Mouse (Mus musculus) hindbrain, embryonic 14.5 days (tissue): ENCODE data around the gene Cenpj. TPM values are rescaled to one million over a fixed set of nuclear protein-coding genes. Genes with fewer than 3 reads are reported as not detected.
A peak's percentile ranks its signal among the peaks of the same experiment; 100 is the strongest.

Experiments
- ATAC-seq: fragments of 200-750 bp; cut with Nextera tagmentation; 2 replicates; pipeline ENCODE4 v1.8.0; 2017; ENCODE audit warnings: moderate number of reproducible peaks, mild to moderate bottlenecking, moderate TSS enrichment, moderate library complexity; ENCODE audit not compliant: low FRiP score
- DNase-seq: peaks from one replicate; pipeline ENCODE4 v3.0.0-alpha.2; 2015; ENCODE audit warnings: low spot score
- H3K27ac ChIP-seq: fragments of 300-500 bp; sonication (generic); 2 replicates; pipeline ENCODE4 v1.5.1; 2014; ENCODE audit warnings: mild to moderate bottlenecking, moderate library complexity
- H3K27me3 ChIP-seq: fragments of 300-500 bp; sonication (generic); 2 replicates; pipeline ENCODE4 v1.6.1; 2014; ENCODE audit warnings: mild to moderate bottlenecking, low read length, mixed read lengths; ENCODE audit not compliant: control insufficient read depth, insufficient read depth
- H3K36me3 ChIP-seq: fragments of 300-500 bp; sonication (generic); replicated peaks from 2 replicates; pipeline ENCODE4 v1.6.1; 2014; ENCODE audit not compliant: control insufficient read depth, insufficient read depth
- H3K4me1 ChIP-seq: fragments of 300-500 bp; sonication (generic); replicated peaks from 2 replicates; pipeline ENCODE4 v1.6.1; 2014; ENCODE audit warnings: antibody characterized with exemption, low read length, mixed read lengths; ENCODE audit not compliant: control insufficient read depth, insufficient read depth
- H3K4me2 ChIP-seq: fragments of 300-500 bp; sonication (generic); replicated peaks from 2 replicates; pipeline ENCODE4 v1.6.1; 2014; ENCODE audit warnings: mild to moderate bottlenecking, moderate library complexity
- H3K4me3 ChIP-seq: fragments of 300-500 bp; sonication (generic); replicated peaks from 2 replicates; pipeline ENCODE4 v1.5.1; 2014; ENCODE audit warnings: mild to moderate bottlenecking, low read length
- H3K9ac ChIP-seq: fragments of 300-500 bp; sonication (generic); 2 replicates; pipeline ENCODE4 v1.6.1; 2014
- H3K9me3 ChIP-seq: fragments of 300-500 bp; sonication (generic); 2 replicates; pipeline ENCODE4 v1.6.1; 2016; ENCODE audit warnings: low read length; ENCODE audit not compliant: control insufficient read depth
- WGBS: fragments of 180-500 bp; shearing (Covaris S2); extraction: QIAGEN DNeasy Blood & Tissue Kit; methylation state at CpG from one replicate; pipeline ENCODE4 v1.1.7; 2014; 5-methylcytosine and 5-hydroxymethylcytosine counted together
- polyA plus RNA-seq: library from polyadenylated mRNA; unstranded; fragments of >200 nt; fragmentation: Nextera tagmentation; extraction: Ambion mirVana; gene quantifications from 2 replicates; pipeline ENCODE4 v1.2.1, GENCODE M21; 2014

The Cenpj gene
- polyA plus RNA-seq, 1 experiment from 2014 or later, result 5.4 TPM

- 90% methylated on average over 6 of the region's 6 CpGs for WGBS
- no peaks in the 10 kb centered on the region for H3K27me3 ChIP-seq
- ATAC-seq, result no peak
- no peaks in the 10 kb centered on the region for H3K4me1 ChIP-seq
- DNase-seq, result no peak
- no peak overlapping the region for H3K27ac ChIP-seq
- H3K36me3 ChIP-seq, result no peaks in the 10 kb centered on the region
- H3K9me3 ChIP-seq, result no peaks in the 10 kb centered on the region
- H3K4me2 ChIP-seq, result no peak overlapping the region
- no peak overlapping the region for H3K9ac ChIP-seq
- H3K4me3 ChIP-seq, result no peak overlapping the region
Measured at GRCm38 (mm10) chr14:56582294-56582693, 7.1 kb upstream of the Cenpj start.

GRCm38 (mm10) chr14:56581117-56581516, 5.9 kb upstream of the Cenpj start:
- Histone ChIP-seq H3K27ac (no peak overlapping the region), H3K9ac (no peak overlapping the region), H3K4me1 (no peaks in the 10 kb centered on the region), H3K4me2 (no peak overlapping the region), H3K4me3 (no peak overlapping the region), H3K36me3 (no peaks in the 10 kb centered on the region), H3K9me3 (no peaks in the 10 kb centered on the region), H3K27me3 (no peaks in the 10 kb centered on the region)
- DNase-seq, result no peak
- ATAC-seq, result no peak
- WGBS, result 71% methylated on average over 5 of the region's 5 CpGs

- ATAC-seq (no peak), DNase-seq (no peak)
- no peak overlapping the region for H3K9ac ChIP-seq
- no peak overlapping the region for H3K4me3 ChIP-seq
- H3K4me2 ChIP-seq, result no peak overlapping the region
- H3K27ac ChIP-seq, result no peak overlapping the region
- H3K4me1 ChIP-seq, result peaks cover 5% of the 10 kb centered on the region; the same call in 1 of the 2 replicates
- H3K27me3 ChIP-seq, result no peaks in the 10 kb centered on the region
- WGBS, result 59% methylated on average over 8 of the region's 8 CpGs
- H3K9me3 ChIP-seq, result no peaks in the 10 kb centered on the region
- no peaks in the 10 kb centered on the region for H3K36me3 ChIP-seq
Measured at GRCm38 (mm10) chr14:56579011-56579410, 3.8 kb upstream of the Cenpj start.

GRCm38 (mm10) chr14:56575969-56576901, 1.0 kb upstream of the Cenpj start:
- no peak for ATAC-seq
- Histone ChIP-seq H3K27ac (no peak overlapping the region), H3K9me3 (no peaks in the 10 kb centered on the region), H3K36me3 (no peaks in the 10 kb centered on the region), H3K4me1 (peaks cover 5% of the 10 kb centered on the region), H3K27me3 (no peaks in the 10 kb centered on the region), H3K9ac (no peak overlapping the region), H3K4me3 (peak overlapping the region; percentile 31), H3K4me2 (peak overlapping the region; percentile 52)
- WGBS, result 73% methylated on average over 18 of the region's 18 CpGs
- no peak for DNase-seq

GRCm38 (mm10) chr14:56572546-56572945, 2.7 kb downstream of the Cenpj start:
- Histone ChIP-seq H3K27me3 (no peaks in the 10 kb centered on the region), H3K4me1 (peaks cover 11% of the 10 kb centered on the region), H3K9ac (peak overlapping the region; percentile 59; the same call in 1 of the 2 replicates), H3K36me3 (no peaks in the 10 kb centered on the region), H3K4me3 (peak overlapping the region; percentile 80), H3K4me2 (peak overlapping the region; percentile 80), H3K9me3 (no peaks in the 10 kb centered on the region), H3K27ac (no peak overlapping the region)
- no peak for ATAC-seq
- no peak for DNase-seq
- 77% methylated on average over 2 of the region's 2 CpGs for WGBS

GRCm38 (mm10) chr14:56571310-56572093, 3.7 kb downstream of the Cenpj start:
- no peaks in the 10 kb centered on the region for H3K36me3 ChIP-seq
- peak overlapping the region; percentile 80 for H3K4me2 ChIP-seq
- under 1% methylated on average over 59 of the region's 59 CpGs for WGBS
- H3K9ac ChIP-seq, result peak overlapping the region; percentile 67
- H3K4me3 ChIP-seq, result peak overlapping the region; percentile 80
- H3K27me3 ChIP-seq, result no peaks in the 10 kb centered on the region
- no peaks in the 10 kb centered on the region for H3K9me3 ChIP-seq
- H3K27ac ChIP-seq, result peak overlapping the region; percentile 58; the same call in 1 of the 2 replicates
- ATAC-seq, result peak; percentile 100
- peak; percentile 97 for DNase-seq
- H3K4me1 ChIP-seq, result peaks cover 11% of the 10 kb centered on the region

- H3K9me3 ChIP-seq, result no peaks in the 10 kb centered on the region
- no peak overlapping the region for H3K4me2 ChIP-seq
- no peak for ATAC-seq
- no peak overlapping the region for H3K9ac ChIP-seq
- H3K4me3 ChIP-seq, result no peak overlapping the region
- peaks cover 6% of the 10 kb centered on the region; the same call in 1 of the 2 replicates for H3K4me1 ChIP-seq
- DNase-seq, result no peak
- no peak overlapping the region for H3K27ac ChIP-seq
- WGBS, result 88% methylated on average over 4 of the region's 4 CpGs
- no peaks in the 10 kb centered on the region for H3K27me3 ChIP-seq
- H3K36me3 ChIP-seq, result 0 out of 2 replicates have a peak, but pooled peaks cover 4% of the 10 kb centered on the region
Measured at GRCm38 (mm10) chr14:56569041-56569440, 6.2 kb downstream of the Cenpj start.

GRCm38 (mm10) chr14:56567476-56567875, 7.7 kb downstream of the Cenpj start:
- Histone ChIP-seq H3K4me3 (no peak overlapping the region), H3K27me3 (no peaks in the 10 kb centered on the region), H3K9ac (no peak overlapping the region), H3K4me1 (peaks cover 6% of the 10 kb centered on the region; the same call in 1 of the 2 replicates), H3K9me3 (no peaks in the 10 kb centered on the region), H3K27ac (no peak overlapping the region), H3K4me2 (no peak overlapping the region), H3K36me3 (peaks cover 17% of the 10 kb centered on the region)
- 85% methylated on average over 7 of the region's 7 CpGs for WGBS
- no peak for ATAC-seq
- no peak for DNase-seq

- H3K4me1 ChIP-seq, result no peaks in the 10 kb centered on the region
- no peak overlapping the region for H3K9ac ChIP-seq
- no peak overlapping the region for H3K4me3 ChIP-seq
- H3K27me3 ChIP-seq, result no peaks in the 10 kb centered on the region
- ATAC-seq, result no peak
- H3K27ac ChIP-seq, result no peak overlapping the region
- H3K36me3 ChIP-seq, result peaks cover 24% of the 10 kb centered on the region
- 97% methylated on average over 3 of the region's 3 CpGs for WGBS
- DNase-seq, result no peak
- no peaks in the 10 kb centered on the region for H3K9me3 ChIP-seq
- no peak overlapping the region for H3K4me2 ChIP-seq
Measured at GRCm38 (mm10) chr14:56559134-56559533, 16.1 kb downstream of the Cenpj start.
